Mouse (Mus musculus): ENCODE measurements at regions not wholly inside any gene's neighbourhood (a gene's known extent, or its start where the extent isn't known, plus 50 kb on each side); places are given as distances from the start of the nearest gene placed in this dataset.

DNA sequence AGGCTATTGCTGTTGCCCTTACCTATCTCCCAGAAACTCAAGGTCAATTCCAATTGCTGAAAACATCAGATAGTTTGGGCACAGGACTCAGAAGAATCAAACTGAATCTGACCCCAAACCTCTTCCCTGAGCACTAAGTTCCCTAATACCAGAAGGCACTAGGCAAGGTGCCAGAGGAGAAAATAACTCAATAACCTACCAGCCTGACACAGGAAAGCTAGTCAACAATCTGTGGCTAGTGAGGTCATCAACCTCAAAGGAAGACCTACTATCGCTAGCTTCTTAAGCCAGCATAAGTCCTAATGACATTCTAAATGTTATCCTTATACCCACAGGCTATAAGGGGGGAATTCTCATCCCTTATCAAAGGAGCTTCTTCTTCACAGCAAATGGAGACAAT, 491.2 kb downstream of the Kctd12 start:
- TF ChIP-seq CTCF (IDR thresholded peaks at IDR 0.05; ENCODE audit: low read depth) (no peak), EP300 (IDR thresholded peaks at IDR 0.05; ENCODE audit: low read depth) (no peak)
